Mouse (Mus musculus): ENCODE data around the gene Htra3. TPM values are rescaled to one million over a fixed set of nuclear protein-coding genes. Genes with fewer than 3 reads are reported as not detected.

The Htra3 gene
- total RNA-seq, 2 experiments from 2014 or later = 108 to 149 TPM

- DNase-seq = no peak
- intact Hi-C loops (cut with DNase I) = no loop called here
Observed at GRCm38 (mm10) chr5:35662021-35662545, 17.5 kb downstream of the Htra3 start.

- intact Hi-C loops (cut with DNase I) = no loop called here
- no peak for DNase-seq
Observed at GRCm38 (mm10) chr5:35661210-35661609, 18.4 kb downstream of the Htra3 start.

GRCm38 (mm10) chr5:35659503-35659902, 20.1 kb downstream of the Htra3 start:
- DNase-seq = peak in 1 of 2 experiments; percentile 11
- intact Hi-C loops (cut with DNase I) = no loop called here

DNA sequence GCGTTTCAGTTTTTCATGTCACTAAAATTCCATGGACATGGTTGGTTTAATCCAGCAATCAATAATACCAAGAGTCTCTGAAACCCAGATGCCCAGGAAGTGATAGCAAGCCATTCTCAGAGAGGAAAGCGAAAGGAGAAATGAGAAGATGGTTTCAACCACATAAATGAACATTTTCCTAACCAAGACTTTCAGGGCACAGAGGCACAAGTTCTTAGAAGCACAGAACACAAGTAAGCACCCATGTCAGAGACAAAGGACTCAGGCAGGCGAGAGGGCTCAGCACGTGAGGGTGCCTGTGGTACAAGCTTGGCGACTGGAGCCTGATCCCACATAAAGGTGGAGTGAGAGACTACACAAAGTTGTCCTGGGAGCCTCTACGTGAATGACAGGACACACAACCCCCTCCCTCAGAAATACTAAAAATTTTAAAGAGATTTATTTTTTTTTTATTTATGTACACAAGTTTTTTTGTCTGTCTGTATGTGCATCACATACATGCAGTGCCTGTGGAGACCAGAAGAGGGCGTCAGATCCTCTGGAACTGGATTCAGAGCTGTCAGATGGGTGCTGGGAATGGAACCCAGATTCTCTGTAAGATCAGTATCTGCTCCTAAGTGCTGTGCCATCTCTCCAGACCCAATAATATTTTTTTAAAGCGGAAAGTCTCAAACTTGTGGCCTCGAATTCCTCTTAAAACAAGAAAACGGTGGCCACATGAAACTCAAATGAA, 23.7 kb downstream of the Htra3 start:
- intact Hi-C loops (cut with DNase I) = no loop called here

DNA sequence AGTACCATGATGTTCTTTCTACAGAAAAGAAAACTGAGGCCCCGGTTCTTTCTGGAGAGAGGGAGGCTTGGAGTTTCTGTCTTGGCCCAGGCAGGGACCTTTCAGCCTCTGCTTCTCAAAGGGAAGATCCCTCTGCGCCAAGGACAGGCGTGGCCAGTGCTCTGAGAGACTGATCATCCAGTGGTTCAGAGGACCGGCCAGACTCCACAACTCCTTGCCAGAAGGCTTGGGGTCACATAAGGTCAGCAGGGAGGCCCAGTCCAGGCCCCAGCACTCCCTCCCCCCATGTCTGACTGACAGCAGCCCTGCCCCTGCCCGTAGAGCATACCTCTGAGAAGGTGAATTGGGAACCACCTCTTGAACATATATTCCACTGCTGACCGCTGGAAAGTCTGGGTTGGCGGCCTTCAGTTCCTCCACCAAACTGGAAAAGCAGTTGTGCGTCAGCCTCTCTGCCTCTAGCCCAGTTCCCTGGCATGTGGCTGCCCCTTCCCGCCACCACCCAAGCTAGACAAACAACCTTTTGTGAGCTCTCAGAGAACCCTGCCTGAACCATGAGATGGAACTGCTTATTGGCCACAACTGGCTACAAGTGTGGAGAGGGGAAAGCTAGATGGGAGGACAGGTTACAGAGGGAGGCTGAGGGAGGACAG, 25.7 kb downstream of the Htra3 start:
- intact Hi-C loops (cut with DNase I) = no loop called here
- DNase-seq = peak; percentile 65 to 68

More for the DNA sequence above, 23.7 kb downstream of the Htra3 start:
- no peak for DNase-seq

DNA sequence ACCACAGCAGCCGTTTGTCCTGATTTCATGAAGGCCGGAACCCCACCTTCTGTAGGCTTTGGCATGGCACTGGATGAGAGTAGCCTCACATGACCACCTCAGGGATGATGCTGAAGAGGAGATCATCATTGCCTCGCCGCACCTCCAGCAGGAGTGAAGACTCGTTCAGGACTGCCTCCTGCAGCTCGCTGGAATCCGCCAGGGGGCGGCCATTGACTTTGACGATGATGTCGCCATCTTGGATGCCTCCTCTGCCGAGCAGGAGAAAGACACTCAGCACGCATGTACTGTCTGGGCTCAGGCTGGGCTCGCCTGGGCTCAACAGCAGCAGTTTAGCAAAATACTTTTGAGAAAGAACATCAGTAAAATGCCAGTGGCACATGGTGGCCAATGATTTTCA, 26.7 kb downstream of the Htra3 start:
- intact Hi-C loops (cut with DNase I) = no loop called here

DNA sequence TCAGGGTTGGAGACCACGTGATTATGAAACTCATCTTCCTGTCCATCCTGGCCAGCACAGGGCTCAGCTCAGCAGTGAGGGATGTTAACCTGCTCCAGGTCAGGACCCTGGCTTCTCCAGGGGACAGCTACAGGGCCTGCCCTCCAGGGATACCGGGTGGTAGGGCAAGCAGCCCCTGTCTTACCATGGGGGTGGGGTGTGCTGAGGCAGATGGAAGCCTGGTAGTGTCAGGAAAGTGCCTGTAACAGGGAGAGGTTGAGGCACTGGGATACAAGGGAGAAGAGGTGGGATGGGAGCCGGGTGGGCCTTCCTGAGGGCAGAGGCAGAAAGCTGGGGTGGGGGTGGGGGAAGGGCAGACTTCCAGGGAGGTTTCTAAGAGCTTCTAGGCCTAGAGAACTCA, 27.3 kb downstream of the Htra3 start:
- DNase-seq = no peak
- intact Hi-C loops (cut with DNase I) = no loop called here

More for the DNA sequence above, 26.7 kb downstream of the Htra3 start:
- no peak for DNase-seq

- intact Hi-C loops (cut with DNase I) = no loop called here
- no peak for DNase-seq
Observed at GRCm38 (mm10) chr5:35648230-35648629, 31.4 kb downstream of the Htra3 start.

GRCm38 (mm10) chr5:35647562-35647961, 32.0 kb downstream of the Htra3 start:
- intact Hi-C loops (cut with DNase I) = no loop called here
- DNase-seq = peak; percentile 66 to 70

DNA sequence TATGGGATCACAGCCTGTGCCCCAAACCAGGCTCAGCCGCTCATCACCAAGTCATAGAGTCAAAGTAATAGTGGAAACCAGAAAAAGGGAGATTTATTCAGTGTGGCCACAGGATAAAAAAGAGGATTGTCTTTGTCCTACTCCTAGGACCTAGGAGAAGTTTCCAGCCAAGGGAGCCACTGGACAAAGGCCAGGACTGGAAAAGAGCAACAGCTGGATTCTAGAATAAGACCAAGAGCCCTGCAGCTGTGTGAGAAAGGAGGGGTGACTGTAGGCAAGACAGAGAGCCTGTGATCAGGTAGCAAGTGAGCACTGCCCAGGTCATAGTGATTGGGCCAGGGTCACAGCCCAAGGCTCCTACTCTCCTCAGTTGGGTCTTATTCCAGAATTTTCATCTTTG, 32.7 kb downstream of the Htra3 start:
- DNase-seq = peak; percentile 65 to 72
- intact Hi-C loops (cut with DNase I) = no loop called here

- intact Hi-C loops (cut with DNase I) = no loop called here
- DNase-seq = no peak
Observed at GRCm38 (mm10) chr5:35645938-35646493, 33.6 kb downstream of the Htra3 start.

- intact Hi-C loops (cut with DNase I) = loop anchor here (5.0 kb wide), 1 partner anchor 33 kb away; the partner anchor contains the start of gene Htra3
Observed at GRCm38 (mm10) chr5:35644082-35644481, 35.5 kb downstream of the Htra3 start.

GRCm38 (mm10) chr5:35643401-35644048, 36.1 kb downstream of the Htra3 start:
- DNase-seq = no peak
- intact Hi-C loops (cut with DNase I) = loop anchor here (5.0 kb wide), 1 partner anchor 34 kb away; the partner anchor contains the start of gene Htra3

More at GRCm38 (mm10) chr5:35644082-35644481, 35.5 kb downstream of the Htra3 start:
- no peak for DNase-seq

DNA sequence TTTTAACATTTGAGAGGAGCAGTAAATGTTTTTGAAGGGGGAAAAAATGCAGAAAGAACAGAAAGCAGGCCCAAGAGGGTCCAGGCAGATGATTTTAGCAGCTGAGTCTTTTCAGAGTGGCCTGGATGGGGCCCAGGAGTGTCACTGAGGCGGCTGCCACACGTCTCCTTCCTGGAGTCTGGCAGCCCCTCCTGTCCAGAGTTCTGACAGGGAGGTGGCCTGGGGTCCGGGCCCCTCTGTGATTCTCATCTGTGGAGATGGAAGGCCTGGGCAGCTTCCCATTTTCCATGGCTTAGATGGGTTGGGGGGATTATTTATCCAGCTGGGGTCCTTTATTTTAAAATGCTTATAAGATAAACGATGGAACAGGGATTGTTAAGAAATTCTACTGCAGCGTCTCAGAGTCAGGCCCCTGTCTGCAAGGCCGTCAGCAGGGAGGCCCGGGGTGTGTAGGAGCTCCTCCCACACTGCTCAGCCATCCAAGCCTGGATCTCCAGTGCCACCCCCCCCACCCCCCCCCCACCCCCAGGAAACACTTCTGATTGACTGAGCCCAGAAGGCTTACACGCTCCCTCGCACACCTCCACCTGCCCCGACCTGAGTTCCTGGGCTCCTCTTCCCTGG, 37.5 kb downstream of the Htra3 start:
- intact Hi-C loops (cut with DNase I) = loop anchor here (5.0 kb wide), 1 partner anchor 35 kb away; the partner anchor contains the start of gene Htra3
- peak; percentile 61 to 63 for DNase-seq

GRCm38 (mm10) chr5:35636016-35636415, 43.6 kb downstream of the Htra3 start:
- intact Hi-C loops (cut with DNase I) = no loop called here
- peak; percentile 74 for DNase-seq

GRCm38 (mm10) chr5:35632841-35633240, 46.7 kb downstream of the Htra3 start:
- intact Hi-C loops (cut with DNase I) = no loop called here
- DNase-seq = peak; percentile 49 to 57

GRCm38 (mm10) chr5:35631755-35632154, 47.8 kb downstream of the Htra3 start:
- intact Hi-C loops (cut with DNase I) = no loop called here
- no peak for DNase-seq

DNA sequence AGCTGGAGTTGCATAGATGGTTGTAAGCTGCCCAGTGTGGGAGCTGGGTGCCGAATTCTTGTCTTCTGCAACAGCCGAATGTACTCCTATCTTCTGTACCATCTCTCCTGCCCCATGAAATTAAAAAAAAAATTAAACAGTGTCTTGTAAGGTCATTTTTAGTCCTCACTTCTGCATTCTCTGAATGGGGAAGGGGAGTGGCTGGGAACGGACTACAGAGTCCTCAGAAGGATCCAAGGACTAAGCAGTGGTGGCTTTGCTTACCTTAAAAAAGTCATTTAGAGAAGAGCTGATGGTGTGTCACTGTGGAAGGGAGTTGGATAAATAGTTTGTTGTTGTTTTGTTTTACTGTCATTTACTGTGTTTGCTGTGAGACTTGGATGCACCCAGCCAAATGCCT, 48.4 kb downstream of the Htra3 start:
- no peak for DNase-seq
- intact Hi-C loops (cut with DNase I) = no loop called here

GRCm38 (mm10) chr5:35630706-35631105, 48.9 kb downstream of the Htra3 start:
- DNase-seq = no peak
- intact Hi-C loops (cut with DNase I) = no loop called here

- DNase-seq = no peak
- intact Hi-C loops (cut with DNase I) = no loop called here
Observed at GRCm38 (mm10) chr5:35629333-35629732, 50.2 kb downstream of the Htra3 start.

Measured in heart, postnatal 14 days (tissue).